Mouse (Mus musculus) layer of hippocampus, adult 8-10 months (tissue): ENCODE results near the gene Megf8. TPM values are rescaled to one million over a fixed set of nuclear protein-coding genes. Genes with fewer than 3 reads are reported as not detected.
A peak's percentile ranks its signal among the peaks of the same experiment; 100 is the strongest.

Source experiments
- DNase-seq, 2 experiments: peaks; one replicate each; pipeline ENCODE4 v3.0.0; 2022; ENCODE audit warnings: low spot score in 2 of 2
- total RNA-seq, 4 experiments: library from RNA; stranded (reverse); gene quantifications; 2 replicates each; pipeline ENCODE4 v1.2.4; 2022

The Megf8 gene
- total RNA-seq: 100 to 1,000 TPM in 2 of 4 experiments, 10 to 100 TPM in 2; 90.3 to 107 (median 97.0) TPM

DNA sequence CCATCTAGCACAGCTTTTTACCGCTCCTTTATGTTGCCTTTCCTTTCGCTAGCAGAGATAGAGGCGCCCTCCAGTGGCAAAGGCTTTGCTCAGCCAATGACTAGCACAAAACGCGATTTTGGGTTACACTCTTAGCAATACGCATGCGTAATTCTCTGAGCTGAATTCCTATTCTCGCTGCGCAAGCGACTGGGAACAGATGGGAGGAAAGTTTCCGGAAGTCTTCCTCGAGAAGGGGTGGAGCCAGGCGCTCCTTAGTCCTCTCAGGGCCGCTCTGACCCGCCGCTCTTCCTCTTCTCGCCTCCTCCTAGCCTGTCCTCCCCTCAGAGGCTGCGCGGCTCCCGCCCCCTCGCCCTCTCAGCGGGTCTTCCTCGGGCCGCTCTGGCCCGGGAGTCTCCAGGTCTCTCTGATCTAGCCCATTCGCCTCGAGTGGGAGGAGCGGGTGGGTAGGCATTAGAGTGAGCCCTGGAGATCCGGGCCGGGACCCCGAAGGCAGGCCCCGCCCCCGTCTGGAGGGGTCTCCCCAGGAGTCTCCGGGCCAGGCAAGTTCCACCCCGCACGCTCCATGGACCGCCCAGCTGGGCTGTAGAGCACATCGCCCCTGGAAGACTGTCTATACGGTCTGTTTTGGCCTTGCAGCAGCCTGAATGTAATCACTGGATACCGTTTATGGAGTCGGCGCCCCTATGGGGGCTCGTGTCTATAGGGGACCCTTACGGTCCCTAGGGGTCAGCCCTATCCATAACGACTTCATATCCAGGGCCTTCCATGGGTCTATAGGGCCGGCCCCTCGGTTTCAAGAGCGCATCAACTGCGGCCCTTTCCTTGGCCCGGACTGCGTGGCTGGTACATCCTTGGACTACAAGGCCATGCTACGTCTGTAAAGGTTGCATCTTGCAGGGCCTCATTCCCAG lies at the start of gene Megf8:
Gene Megf8 (plus strand): TSS at position 633 of the 914 bp plus-strand sequence.
- peak; percentile 97 for DNase-seq

DNA sequence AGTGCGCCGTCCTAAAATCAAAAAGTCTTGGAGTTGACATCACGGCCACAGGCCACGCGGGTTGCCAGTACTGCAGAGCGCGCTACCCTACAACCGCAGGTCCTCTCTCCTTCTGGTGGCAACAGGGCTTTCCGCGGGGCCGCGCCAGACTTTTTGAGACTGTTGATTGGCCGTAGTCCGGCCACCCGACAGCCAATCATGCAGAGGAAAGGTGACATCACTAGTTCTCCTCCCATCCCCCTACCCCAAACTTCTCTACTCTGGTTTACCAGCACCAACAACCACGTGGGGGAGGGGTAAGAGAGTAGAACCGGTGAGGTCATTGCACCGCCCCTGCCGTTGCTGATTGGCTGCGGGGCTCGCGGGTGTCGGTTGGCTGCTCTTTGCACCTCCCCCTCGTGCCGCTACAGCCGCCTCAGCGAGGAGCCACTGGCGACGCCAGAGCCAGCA lies 49.6 kb upstream of the Megf8 start, which contains the start of gene Cic:
Gene Cic (plus strand): TSS at position 404 of the 450 bp plus-strand sequence.
- DNase-seq: peak; percentile 99

DNA sequence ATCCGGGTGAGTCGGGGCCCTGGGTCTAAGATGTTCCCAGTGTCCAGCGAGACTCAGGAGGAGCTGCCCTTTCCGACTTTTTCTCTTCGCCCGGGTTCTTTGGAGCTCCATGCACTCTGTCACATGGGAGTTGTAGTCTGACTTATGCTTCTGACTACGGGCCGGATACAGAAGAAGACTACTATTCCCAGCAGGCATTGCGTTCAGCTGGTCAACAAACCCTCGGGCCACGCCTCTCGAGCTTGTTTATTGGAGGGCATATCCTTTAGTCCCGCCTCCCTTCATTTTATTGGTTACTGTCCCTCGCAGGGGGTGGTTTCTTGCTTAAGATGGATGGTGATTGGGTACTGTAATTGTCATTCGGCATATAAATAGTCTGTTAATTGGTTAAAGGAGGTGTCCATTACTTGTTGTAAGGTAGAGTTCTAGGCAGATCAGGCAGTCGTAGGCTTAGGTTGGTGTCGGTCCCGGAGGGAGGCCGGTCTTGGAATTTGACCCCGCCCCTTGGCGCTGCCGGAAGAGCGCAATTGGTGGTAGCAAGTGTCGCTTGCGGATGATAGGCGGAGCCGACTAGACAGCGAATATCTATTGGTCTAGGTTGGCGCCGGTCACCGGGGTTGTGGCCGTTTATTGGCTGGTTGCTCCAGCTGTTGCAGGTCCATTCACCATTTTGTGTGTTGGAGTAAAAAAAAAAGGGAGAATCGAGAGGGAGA lies 49.1 kb upstream of the Megf8 start:
- DNase-seq: peak; percentile 100

DNA sequence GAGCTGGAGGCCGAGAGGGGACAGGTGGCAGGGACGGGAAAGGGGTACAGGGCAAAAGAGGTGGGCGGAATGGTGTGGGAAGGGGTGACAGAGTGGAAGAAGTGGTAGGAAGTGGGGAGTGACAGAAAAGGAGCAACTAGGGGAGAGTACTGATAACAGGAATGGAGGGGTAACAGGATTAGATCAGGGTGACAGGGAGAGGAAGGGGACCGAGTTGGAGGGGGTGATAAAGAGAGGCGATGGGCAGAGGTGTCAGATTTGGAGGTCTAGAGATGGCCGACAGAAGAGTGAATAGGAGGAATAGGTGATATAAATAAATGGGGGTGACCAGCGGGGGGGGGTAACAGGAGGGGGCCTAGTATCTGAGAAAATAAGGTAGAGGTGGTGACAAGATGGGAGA lies 48.4 kb upstream of the Megf8 start:
- DNase-seq: no peak

DNA sequence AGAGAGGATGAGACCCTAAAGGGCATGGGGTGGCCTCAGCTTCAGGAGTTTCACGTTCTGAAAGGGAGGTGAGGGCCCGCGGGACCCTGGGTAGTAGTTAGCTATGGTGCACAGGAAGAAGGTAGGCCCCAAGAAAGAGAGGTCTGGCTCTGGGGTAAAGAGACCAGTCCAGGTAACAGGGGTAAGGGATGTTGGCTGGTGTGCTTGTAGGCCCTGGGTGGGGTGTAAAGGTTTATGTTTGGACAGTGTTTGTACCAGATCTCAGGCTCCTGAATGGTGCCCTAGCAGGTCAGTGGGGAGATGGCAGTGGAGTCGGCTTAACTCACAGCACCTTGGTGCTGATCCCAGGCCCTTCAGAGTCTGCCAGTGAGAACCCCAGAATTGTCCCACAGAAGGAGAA lies 47.9 kb upstream of the Megf8 start:
- peak in 1 of 2 experiments; percentile 11 for DNase-seq

DNA sequence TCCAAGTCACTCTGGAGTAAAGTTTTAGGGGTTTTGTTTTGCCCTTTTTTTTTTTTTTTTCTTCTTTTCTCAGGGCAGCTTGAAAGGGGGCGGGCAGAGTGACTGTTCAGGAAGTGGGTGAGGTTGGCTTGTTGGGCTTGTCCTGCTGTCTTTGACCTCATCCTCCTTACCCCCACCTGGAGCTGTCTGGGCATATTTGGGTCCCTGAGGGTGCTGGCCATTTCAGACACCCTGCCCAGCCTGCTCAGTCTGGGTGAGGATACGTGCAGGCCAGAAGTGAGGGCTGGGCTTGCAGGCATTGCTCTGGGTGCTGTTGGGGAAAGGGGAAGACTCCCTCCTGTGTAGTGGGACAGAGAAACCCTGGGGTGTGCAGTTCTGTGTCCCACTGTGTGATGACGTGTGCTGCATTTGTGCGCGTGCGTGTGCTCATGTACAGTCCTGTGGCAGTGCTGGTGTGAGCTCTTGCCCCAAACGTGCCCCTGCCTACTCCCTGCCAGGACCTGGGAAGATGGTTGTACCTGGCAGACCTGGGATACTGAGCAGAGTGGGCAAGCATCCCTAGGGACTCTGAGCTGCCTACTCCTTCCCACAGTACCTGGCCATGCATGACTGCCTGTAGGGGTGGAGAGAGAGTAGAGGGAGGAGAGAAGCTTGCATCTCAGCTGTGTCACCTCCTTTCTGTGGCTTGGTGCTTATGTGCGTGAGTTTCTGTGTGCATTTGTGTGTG lies 47.3 kb upstream of the Megf8 start:
- no peak for DNase-seq

DNA sequence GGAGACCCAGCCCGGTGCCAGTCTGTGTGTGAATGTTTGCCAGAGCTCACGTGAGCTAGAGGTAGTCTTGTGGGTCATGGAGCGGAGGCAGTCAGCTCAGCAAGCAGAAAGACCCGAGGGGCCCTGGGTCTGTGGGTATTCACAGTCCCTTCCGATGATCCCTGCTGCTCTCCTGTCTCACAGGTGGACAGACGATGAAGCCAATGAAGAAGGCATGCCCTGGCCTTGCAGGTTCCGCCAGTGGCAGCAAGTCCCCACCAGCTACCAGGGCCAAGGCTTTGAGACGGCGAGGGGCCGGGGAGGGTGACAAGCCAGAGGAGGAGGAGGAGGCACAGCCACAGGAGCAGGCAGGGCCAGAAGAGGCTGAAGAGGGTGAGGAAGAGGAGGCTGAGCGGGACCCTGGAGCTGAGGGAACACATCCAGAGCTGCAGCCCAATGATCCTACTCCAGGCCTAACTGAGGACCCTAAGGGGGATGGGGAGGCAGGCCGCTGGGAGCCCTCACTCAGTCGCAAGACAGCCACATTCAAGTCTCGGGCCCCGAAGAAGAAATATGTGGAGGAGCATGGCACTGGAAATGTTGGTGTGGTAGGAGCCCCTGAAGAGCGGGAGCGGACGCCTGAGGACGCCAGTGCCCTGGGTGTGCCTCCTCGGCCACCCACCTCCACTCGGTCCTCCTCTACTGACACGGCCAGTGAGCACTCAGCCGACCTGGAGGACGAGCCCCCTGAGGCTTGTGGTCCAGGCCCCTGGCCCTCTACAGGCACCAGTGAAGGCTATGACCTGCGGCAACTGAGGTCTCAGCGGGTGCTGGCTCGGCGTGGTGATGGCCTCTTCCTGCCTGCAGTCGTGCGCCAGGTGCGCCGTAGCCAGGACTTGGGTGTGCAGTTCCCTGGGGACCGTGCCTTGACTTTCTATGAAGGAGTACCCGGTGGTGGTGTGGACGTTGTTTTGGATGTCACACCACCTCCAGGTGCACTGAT lies 46.0 kb upstream of the Megf8 start:
- DNase-seq: no peak

DNA sequence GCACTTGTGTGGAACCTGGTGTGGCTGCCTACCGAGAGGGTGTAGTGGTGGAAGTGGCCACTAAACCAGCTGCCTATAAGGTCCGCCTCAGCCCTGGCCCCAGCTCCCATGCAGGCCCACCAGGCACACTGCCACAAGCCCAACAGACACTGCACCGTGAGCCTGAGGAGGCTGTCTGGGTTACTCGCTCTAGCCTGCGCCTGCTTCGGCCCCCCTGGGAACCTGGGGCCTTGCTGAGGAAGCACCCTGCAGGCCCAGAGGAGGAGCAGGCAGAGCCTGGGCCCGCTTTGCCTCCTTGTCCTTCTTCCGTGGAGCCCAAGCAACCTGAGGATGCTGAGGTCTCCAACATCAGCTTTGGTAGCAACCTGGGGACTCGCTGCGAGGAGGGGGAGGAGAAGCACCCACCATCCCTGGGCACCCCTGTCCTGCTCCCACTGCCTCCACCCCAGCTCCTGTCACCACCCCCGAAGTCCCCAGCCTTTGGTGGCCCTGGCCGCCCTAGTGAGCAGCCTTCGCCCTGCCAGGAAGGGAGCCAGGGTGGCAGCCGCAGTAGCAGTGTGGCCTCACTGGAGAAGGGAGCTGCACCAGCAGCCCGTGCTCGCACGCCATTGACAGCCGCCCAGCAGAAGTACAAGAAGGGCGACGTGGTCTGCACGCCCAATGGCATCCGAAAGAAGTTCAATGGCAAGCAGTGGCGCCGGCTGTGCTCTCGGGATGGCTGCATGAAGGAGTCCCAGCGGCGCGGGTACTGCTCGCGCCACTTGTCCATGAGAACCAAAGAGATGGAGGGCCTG lies 45.1 kb upstream of the Megf8 start:
- DNase-seq: no peak

DNA sequence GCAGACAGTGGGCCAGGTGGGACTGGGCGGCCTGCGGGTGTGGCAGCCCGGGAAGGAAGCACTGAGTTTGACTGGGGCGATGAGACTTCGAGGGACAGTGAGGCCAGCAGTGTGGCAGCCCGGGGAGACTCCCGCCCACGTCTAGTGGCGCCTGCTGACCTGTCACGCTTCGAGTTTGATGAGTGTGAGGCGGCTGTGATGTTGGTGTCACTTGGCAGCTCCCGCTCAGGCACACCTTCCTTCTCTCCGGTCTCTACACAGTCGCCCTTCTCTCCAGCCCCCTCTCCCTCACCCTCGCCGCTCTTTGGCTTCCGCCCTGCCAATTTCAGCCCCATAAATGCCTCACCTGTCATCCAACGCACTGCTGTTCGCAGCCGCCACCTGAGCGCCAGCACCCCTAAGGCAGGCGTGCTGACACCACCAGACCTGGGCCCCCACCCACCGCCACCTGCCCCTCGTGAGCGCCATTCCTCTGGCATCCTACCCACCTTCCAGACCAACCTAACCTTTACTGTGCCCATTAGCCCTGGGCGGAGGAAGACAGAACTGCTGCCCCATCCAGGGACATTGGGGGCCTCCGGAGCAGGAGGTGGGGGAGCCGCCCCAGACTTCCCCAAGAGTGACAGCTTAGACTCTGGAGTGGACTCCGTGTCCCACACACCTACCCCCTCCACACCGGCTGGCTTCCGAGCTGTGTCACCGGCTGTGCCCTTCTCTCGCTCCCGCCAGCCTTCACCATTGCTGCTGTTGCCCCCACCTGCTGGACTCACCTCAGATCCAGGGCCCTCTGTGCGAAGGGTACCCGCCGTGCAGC lies 44.3 kb upstream of the Megf8 start:
- no peak for DNase-seq

DNA sequence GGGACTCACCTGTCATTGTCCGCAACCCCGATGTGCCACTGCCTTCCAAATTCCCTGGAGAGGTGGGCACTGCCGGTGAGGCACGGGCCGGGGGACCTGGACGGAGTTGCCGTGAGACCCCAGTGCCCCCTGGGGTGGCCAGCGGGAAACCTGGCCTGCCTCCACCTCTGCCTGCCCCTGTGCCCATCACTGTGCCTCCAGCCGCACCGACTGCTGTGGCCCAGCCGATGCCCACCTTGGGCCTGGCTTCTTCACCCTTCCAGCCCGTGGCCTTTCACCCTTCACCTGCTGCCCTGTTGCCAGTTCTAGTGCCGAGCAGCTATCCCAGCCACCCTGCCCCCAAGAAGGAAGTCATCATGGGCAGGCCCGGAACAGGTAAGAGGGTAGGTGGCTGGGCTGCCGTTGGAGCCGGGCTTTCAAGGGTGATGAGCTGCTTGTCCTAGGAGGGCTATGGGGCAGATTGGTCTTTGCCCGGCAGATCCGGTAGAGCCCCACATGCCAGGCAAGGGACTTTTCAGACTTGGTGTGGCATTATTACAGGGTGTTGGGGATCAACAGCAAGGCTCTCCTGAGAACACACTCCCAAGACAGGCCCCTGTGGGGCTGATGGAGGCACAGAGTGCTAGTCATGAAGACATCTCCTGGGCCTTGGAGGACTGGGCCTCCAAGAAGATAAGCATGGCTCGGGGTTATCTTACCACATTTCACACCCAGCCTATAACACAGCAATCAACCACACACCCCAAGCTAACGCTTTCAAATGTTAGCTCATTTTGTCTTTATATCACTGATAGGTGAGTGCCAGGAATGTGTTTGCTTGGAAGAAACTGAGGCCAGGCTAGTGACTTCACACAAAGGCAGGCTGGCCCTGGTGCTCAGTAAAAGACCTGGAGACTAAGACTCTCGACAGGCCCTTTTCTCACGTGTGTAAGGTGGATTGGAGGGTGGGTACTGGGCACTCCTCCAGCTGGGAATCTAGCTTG lies 43.4 kb upstream of the Megf8 start:
- no peak for DNase-seq

DNA sequence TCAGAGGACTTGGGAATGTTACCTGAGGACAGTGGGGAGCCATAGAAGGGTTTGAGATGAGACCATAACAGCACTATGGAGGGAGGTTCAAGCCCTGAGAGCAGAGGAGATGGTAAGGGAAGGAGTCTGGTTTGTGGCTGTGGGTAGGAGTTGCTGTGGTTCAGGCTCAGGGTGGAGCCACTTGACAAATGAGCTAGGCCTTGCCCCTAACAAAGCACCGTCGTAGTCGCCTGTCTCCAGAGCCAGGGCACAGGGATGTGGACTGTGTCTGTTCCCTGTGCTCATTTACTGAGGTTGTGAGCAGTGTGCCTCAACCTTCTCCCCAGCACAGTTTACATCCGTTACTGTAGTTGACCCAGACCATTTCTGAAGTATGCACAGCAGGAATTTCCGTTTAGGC lies 42.4 kb upstream of the Megf8 start:
- no peak for DNase-seq

DNA sequence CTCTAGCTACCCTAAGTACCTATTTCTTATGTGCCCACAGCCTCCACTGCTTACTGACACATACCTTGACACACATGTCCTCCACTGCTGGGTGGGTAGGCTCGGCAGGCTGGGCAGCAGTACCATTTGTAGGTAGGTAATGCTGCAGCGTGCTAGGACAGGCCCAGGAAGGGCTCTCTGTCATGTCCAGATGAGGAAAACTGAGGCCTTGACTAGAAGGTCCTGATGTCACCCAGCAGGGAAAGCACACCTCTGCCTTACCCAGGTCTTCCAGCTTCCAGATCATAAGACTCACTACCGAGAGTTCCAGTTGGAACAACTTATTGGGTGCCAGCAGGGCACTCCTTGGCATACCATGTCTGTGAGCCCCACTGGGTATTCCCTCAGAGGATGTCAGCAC lies 42.0 kb upstream of the Megf8 start:
- no peak for DNase-seq

DNA sequence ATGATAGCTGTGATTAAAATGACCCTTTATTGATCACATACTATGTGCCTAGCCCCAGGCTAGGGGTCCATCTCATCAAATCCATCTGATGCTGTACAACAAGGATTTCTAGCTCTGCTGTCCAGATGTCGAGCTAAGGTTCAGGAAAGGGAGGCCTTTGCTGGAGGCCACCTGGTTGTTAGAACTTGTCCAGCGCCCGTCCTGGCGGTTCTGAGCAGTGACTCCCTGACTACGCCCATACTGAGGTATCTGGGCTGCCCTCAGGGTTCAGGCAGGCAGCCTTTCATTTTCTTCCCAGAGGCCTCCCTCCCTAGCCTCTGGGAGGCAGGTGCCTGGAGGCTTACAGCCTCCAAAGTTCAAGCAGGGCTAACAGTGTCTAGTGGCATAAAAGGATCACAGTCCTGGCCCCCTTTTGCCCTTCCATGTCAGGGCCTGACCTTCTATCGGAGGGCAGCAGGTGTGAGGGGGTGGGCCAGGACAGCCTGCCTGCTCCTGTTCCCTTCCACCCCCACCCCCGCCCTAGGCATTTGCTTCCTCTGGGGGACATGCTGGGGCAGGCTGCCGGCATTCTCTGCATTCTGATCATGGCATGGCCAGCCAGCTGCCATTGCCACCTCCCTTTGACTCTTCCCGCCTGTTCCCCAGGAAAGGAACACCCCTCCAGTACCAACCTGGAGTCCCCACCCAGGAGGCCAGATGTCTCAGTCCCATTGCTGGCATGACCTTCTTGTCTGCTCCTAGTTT lies 41.2 kb upstream of the Megf8 start:
- peak in 1 of 2 experiments; percentile 6 for DNase-seq

DNA sequence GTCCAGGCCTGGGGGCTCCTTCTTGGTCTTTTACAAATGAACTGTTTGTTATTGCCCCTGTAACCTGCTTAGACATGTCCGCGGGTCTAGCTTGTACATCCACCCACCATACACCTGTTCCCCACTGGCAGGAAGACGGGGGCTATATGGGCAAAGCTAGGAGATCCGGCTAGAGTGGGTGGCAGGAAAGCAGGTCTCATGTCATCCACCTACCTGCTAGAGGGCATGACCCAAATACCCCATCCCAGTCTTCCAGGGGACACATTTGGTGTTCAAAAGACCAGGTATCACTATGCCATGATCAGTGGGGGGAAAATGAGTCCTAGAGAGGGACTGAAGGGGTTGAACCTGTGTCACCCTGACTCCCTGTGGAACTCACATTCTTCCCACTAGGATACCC lies 39.6 kb upstream of the Megf8 start:
- peak in 1 of 2 experiments; percentile 19 for DNase-seq

DNA sequence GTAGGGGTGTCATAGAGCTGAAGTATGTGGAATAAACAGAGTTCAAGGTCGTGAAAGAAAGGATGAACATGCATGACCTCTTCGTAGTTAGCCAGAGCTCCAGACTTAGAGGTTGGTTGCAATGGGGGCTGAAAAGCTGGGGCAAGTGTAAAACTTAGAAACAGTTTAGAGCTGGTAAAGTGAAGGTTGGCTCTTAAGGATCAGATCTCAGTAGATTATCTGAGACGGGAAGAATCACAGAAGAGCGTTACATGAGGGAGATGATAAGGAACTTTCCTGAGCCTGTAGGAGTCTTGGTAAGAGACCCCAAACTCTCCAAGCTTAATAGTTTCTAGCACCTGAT lies 39.0 kb upstream of the Megf8 start:
- no peak for DNase-seq

DNA sequence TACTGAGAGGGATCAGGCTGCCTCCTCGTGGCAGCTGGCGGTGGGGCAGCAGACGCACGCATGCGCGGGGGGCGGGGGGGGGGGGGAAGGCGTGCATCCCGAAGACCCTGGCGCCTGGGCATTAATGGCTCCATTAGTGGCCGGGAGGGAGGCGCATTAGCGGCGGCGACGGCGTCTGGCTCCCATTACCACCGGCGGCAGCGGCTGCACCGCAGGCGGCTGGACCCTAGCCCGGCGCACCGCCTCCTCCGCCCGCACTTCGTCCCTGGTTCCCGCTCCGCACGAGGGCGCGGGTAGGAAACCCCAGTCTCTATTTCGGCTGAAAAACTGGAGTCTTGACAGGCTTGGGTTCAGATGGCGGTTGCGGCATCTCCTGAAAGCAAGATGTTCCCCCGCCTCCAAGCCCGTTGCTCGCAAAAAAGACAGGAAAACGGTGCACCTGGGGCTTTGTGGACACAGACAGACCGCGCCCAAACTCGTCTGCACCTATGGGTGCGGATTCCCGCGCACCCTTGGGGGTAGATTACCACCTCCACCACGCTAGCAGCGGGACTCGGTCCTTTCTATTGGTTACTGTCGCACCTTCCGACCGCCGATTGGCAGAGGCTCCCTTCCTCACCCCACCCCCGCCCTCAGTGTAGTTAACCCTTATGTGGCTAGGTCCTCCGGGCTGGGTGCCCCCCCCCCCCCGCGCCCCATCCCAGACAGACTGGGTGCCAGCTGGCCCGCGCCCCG lies 38.5 kb upstream of the Megf8 start:
- peak; percentile 82 to 86 for DNase-seq
